Mouse (Mus musculus) stomach, adult 2 months (tissue): ENCODE measurements around the gene Olfr806. TPM values are rescaled to one million over a fixed set of nuclear protein-coding genes. Genes with fewer than 3 reads are reported as not detected.

Source experiments
- polyA plus RNA-seq: library from polyadenylated mRNA; depleted of rRNA; stranded (reverse); fragments of >200 nt; gene quantifications from 2 replicates; pipeline ENCODE4 v1.2.3, GENCODE M21; 2012; rRNA removed

The Olfr806 gene
- polyA plus RNA-seq: not detected in 2 replicates

DNA sequence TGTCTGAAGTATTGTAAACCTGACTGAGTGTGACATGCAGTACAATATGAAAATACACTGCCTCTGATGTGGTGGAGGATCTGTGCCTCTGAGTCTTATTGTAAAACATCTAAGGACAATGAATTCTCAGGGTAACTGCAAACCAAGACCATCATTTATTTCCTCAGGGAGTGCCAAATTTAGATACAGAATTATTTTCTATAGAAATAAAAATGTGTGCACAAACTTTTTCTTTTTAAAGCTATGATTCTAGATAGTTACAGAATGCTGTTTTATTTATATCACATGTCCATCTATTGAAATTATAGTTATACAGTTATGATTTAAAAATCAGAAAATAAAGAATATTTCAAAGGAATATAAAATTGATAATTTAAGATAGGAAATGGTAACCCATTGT lies at the start of gene Olfr806:
TSS of gene Olfr806 (minus strand) at position 101 of the 400 bp plus-strand sequence.

DNA sequence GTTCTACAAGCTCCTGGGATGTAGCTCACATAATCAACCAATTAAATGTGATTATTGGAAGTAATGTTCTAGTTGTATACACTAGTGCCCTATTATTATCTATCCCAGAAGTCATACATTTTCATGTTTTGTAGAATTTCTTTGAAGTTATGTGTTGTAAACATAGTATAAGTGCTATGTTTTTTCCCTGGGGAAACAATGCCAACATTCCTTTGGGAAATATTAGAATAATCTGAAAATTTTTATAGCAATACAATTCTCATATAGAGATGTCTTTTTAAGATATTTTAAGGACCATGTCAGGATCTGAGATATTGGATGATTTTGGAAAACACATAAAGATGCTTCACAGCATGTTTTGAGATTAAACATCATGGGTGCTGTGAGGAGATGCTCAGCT lies 32.6 kb upstream of the Olfr806 start, which contains the start of gene Olfr809:
TSS of gene Olfr809 (plus strand) at position 301 of the 400 bp plus-strand sequence.

DNA sequence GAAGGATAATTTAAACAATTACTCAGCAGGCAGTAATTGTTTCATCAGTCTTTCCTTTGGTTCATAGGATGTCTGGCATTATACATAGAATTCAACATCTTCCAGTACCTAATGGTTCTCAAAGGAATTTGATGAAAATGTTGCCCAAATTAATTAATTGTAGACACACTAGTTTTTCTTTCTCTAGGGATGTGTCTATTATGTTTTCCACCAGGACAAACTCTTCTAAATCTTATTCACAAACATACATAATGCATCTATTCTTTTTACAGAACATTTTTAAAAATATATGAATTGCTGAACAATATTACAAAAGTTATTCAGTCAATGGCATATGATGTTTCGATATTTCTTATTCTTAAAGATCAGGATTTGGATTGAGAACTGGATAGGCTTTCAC lies 23.5 kb upstream of the Olfr806 start, which contains the start of gene Olfr808:
TSS of gene Olfr808 (plus strand) at position 301 of the 400 bp plus-strand sequence.

DNA sequence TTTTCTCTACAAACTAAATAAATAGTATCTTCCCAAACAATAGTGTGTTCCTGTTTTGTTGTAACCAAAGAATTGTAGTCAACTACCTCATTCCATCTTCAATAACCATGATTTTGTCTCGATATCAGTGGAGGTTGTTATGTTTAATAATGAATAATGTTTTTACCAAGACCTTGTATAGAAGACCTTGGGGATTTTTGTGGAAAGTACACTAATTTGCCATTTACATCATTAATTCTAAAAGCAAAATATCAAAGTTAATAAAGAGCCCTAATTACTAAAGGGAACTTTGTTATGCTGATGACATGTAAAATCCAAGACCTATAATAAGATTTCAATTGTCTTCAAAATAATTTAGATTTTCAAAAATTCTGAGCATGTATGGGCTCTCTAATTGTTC lies 16.0 kb upstream of the Olfr806 start, which contains the start of gene Olfr807:
TSS of gene Olfr807 (minus strand) at position 101 of the 400 bp plus-strand sequence.

DNA sequence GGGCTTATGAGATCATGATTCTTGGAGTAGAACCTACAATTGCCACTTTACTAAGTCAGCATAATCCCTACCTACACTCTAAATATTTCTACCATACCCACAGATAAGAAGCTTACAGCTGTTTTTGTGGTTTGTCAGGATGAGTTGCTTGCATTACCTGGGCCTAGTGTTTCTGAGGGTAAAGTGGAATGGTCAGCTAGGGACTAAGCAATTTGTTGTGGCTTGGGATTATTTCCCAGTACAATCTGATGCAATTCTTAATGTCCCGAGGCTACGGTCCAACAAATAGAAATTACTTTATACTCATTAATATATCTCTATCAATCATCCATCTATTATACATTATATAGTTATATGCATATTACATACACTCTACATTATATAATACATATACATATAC lies 12.4 kb downstream of the Olfr806 start, which contains the start of gene Olfr805:
TSS of gene Olfr805 (minus strand) at position 101 of the 400 bp plus-strand sequence.

DNA sequence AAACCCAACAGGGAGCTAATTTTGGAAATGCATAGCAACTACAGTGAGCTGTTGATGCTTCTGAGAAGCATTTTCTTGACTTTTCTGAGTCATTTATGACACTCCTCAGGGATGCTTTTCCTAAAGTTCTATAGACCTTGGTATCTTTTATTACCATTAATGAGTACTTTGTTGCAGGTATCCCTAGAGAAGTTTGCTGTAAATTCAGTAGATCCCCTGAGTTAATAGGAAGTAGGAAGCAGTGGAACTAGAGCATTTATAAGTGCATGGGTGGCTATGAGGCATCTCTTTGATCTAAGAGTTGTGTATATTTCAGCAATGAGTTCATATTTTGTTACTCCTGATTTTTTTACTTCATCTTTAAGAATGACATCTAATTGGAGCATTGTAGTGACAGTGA lies 38.8 kb downstream of the Olfr806 start, which contains the start of gene Olfr804:
TSS of gene Olfr804 (plus strand) at position 301 of the 400 bp plus-strand sequence.

DNA sequence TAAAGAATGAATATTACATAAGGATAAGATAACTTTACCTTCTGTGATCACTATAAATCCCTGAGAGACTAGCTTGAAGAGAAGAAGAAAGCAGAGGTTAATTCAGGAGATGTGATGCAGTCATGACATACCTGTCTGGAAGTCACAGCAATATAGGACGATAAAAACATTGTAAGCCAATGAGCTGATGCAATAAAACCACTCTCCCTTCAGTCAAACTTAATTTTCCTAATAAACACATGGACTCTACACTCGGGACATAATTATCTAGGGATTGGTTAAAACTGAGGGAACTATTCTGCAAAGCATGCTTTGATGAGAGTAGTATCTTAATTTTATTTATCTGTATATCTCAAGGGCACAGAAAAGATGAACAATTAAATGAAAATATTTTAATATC lies 47.5 kb downstream of the Olfr806 start, which contains the start of gene Olfr803:
TSS of gene Olfr803 (minus strand) at position 101 of the 400 bp plus-strand sequence.

DNA sequence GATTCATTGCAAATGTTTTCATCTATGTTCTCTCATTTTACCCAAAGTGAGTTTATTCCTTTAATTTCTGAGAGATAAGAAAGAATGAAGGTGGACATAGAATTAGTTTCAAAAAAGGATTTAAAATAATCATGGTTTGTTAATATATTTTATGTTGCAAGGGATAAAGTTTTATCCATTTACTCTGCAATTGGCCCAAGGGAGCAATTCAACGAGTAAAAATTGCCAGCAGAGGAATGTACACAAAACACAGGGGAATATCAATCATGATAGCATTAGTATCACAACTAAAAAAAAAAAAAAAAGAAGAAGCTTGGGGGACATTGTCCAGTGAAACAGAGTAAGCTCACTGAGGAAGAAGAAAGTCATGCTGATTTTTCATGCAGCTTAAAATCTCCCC lies 53.7 kb downstream of the Olfr806 start, which contains the start of gene Olfr802:
TSS of gene Olfr802 (minus strand) at position 101 of the 400 bp plus-strand sequence.

Other genes starting within 250 kb of the Olfr806 start
- gene Olfr790, start 243.4 kb downstream of the Olfr806 start, polyA plus RNA-seq: not detected in 2 replicates
- not detected in 2 replicates for gene Olfr791, start 220.1 kb downstream of the Olfr806 start, polyA plus RNA-seq
- gene Olfr792, start 202.8 kb downstream of the Olfr806 start, polyA plus RNA-seq: not detected in 2 replicates
- not detected in 2 replicates for gene Olfr794, start 174.3 kb downstream of the Olfr806 start, polyA plus RNA-seq
- not detected in 2 replicates for gene Olfr796, start 129.4 kb downstream of the Olfr806 start, polyA plus RNA-seq
- gene Olfr798, start 114.0 kb downstream of the Olfr806 start, polyA plus RNA-seq: not detected in 2 replicates
- gene Olfr799, start 104.4 kb downstream of the Olfr806 start, polyA plus RNA-seq: not detected in 2 replicates
- not detected in 2 replicates for gene Olfr800, start 84.2 kb downstream of the Olfr806 start, polyA plus RNA-seq
- not detected in 2 replicates for gene Olfr801, start 68.1 kb downstream of the Olfr806 start, polyA plus RNA-seq
- gene Olfr802, start 53.8 kb downstream of the Olfr806 start, polyA plus RNA-seq: not detected in 2 replicates
- not detected in 2 replicates for gene Olfr803, start 47.6 kb downstream of the Olfr806 start, polyA plus RNA-seq
- gene Olfr804, start 38.7 kb downstream of the Olfr806 start, polyA plus RNA-seq: not detected in 2 replicates
- not detected in 2 replicates for gene Olfr805, start 12.5 kb downstream of the Olfr806 start, polyA plus RNA-seq
- gene Olfr807, start 15.9 kb upstream of the Olfr806 start, polyA plus RNA-seq: not detected in 2 replicates
- not detected in 2 replicates for gene Olfr808, start 23.6 kb upstream of the Olfr806 start, polyA plus RNA-seq
- not detected in 2 replicates for gene Olfr809, start 32.7 kb upstream of the Olfr806 start, polyA plus RNA-seq
- not detected in 2 replicates for gene Olfr810, start 53.0 kb upstream of the Olfr806 start, polyA plus RNA-seq
- gene Olfr811, start 62.5 kb upstream of the Olfr806 start, polyA plus RNA-seq: not detected in 2 replicates
- gene Olfr812, start 104.2 kb upstream of the Olfr806 start, polyA plus RNA-seq: not detected in 2 replicates
- gene Olfr813, start 113.4 kb upstream of the Olfr806 start, polyA plus RNA-seq: not detected in 2 replicates
- gene Olfr814, start 137.9 kb upstream of the Olfr806 start, polyA plus RNA-seq: not detected in 2 replicates
- gene Olfr815, start 163.9 kb upstream of the Olfr806 start, polyA plus RNA-seq: not detected in 2 replicates
- not detected in 2 replicates for gene Olfr816, start 173.7 kb upstream of the Olfr806 start, polyA plus RNA-seq
- not detected in 2 replicates for gene Olfr818, start 207.2 kb upstream of the Olfr806 start, polyA plus RNA-seq
- not detected in 2 replicates for gene Olfr819, start 225.3 kb upstream of the Olfr806 start, polyA plus RNA-seq
- not detected in 2 replicates for gene Olfr247, start 234.2 kb upstream of the Olfr806 start, polyA plus RNA-seq
- not detected in 2 replicates for gene Gm10310, start 243.1 kb upstream of the Olfr806 start, polyA plus RNA-seq